Mouse (Mus musculus) stomach, postnatal 0 days (tissue): Measurements from ENCODE around the gene Cnr2. TPM values are rescaled to one million over a fixed set of nuclear protein-coding genes. Genes with fewer than 3 reads are reported as not detected.

Experiments used
- ATAC-seq: fragments of 200-750 bp; cut with Nextera tagmentation; 2 replicates; pipeline ENCODE4 v1.8.0; 2017; ENCODE audit not compliant: low FRiP score, low TSS enrichment
- DNase-seq: peaks from one replicate; pipeline ENCODE4 v3.0.0-alpha.2; 2016; ENCODE audit warnings: low spot score
- H3K27ac ChIP-seq: fragments of 300-500 bp; sonication (generic); replicated peaks from 2 replicates; pipeline ENCODE4 v1.5.1; 2014; ENCODE audit warnings: mild to moderate bottlenecking, control low read depth
- H3K27me3 ChIP-seq: fragments of 300-500 bp; sonication (generic); 2 replicates; pipeline ENCODE4 v1.6.1; 2014; ENCODE audit warnings: low read length; ENCODE audit not compliant: control insufficient read depth, insufficient read depth
- H3K36me3 ChIP-seq: fragments of 300-500 bp; sonication (generic); 2 replicates; pipeline ENCODE4 v1.6.1; 2014; ENCODE audit warnings: low read length, mixed read lengths; ENCODE audit not compliant: control insufficient read depth, insufficient read depth
- H3K4me1 ChIP-seq: fragments of 300-500 bp; sonication (generic); replicated peaks from 2 replicates; pipeline ENCODE4 v1.6.1; 2014; ENCODE audit warnings: antibody characterized with exemption; ENCODE audit not compliant: control insufficient read depth, insufficient read depth
- H3K4me2 ChIP-seq: fragments of 300-500 bp; sonication (generic); replicated peaks from 2 replicates; pipeline ENCODE4 v1.6.1; 2014; ENCODE audit warnings: low read depth, mild to moderate bottlenecking, control low read depth, moderate library complexity
- H3K4me3 ChIP-seq: fragments of 300-500 bp; sonication (generic); 2 replicates; pipeline ENCODE4 v1.5.1; 2014; ENCODE audit warnings: low read depth, low read length, control low read depth
- H3K9ac ChIP-seq: fragments of 300-500 bp; sonication (generic); 2 replicates; pipeline ENCODE4 v1.6.1; 2014; ENCODE audit warnings: mild to moderate bottlenecking, low read length, control low read depth, mixed read lengths
- H3K9me3 ChIP-seq: fragments of 300-500 bp; sonication (generic); 2 replicates; pipeline ENCODE4 v1.6.1; 2016; ENCODE audit warnings: low read length; ENCODE audit not compliant: control insufficient read depth
- CTCF ChIP-seq: IDR thresholded peaks from 2 replicates; pipeline ENCODE4 v1.5.1; 2016; ENCODE audit warnings: antibody characterized with exemption, low read depth, mild to moderate bottlenecking, moderate library complexity
- EP300 ChIP-seq: optimal IDR thresholded peaks from 2 replicates; pipeline ENCODE3; 2016; ENCODE audit warnings: antibody characterized with exemption
- WGBS: fragments of 180-500 bp; shearing (Covaris S2); extraction: QIAGEN DNeasy Blood & Tissue Kit; methylation state at CpG from one replicate; pipeline ENCODE4 v1.1.7; 2014; 5-methylcytosine and 5-hydroxymethylcytosine counted together
- polyA plus RNA-seq: library from polyadenylated mRNA; unstranded; fragments of >200 nt; fragmentation: Nextera tagmentation; extraction: Ambion mirVana; gene quantifications from 2 replicates; pipeline ENCODE4 v1.2.1, GENCODE M21; 2015

Cnr2 gene
- polyA plus RNA-seq, 1 experiment from 2014 or later, result 0.11 TPM

DNA sequence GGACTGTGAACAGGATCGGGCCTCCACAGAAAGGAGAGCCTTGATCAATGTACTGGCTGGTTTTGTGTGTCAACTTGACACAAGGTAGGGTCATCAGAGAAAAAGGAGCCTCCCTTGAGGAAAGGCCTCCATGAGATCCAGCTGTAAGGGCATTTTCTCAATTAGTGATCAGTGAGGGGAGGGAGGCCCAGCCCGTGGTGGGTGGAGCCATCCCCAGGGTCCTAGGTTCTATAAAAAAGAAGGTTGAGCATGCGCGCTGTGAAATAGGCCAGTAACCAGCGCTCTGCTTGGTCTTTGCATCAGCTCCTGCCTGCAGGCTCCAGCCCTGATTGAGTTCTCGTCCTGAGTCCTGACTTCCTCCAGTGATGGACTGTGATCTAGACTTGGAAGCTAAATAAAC is 10.7 kb upstream of the Cnr2 start:
- DNase-seq (no peak), ATAC-seq (no peak)
- no peaks in the 10 kb centered on the region for H3K4me1 ChIP-seq
- H3K4me2 ChIP-seq, result no peak overlapping the region
- no peak for TF ChIP-seq EP300
- no peak for TF ChIP-seq CTCF
- no peak overlapping the region for H3K9ac ChIP-seq
- H3K27me3 ChIP-seq, result no peaks in the 10 kb centered on the region
- no peak overlapping the region for H3K4me3 ChIP-seq
- no peak overlapping the region for H3K27ac ChIP-seq
- 74% methylated on average over 6 of the region's 6 CpGs for WGBS
- H3K36me3 ChIP-seq, result no peaks in the 10 kb centered on the region
- no peaks in the 10 kb centered on the region for H3K9me3 ChIP-seq

DNA sequence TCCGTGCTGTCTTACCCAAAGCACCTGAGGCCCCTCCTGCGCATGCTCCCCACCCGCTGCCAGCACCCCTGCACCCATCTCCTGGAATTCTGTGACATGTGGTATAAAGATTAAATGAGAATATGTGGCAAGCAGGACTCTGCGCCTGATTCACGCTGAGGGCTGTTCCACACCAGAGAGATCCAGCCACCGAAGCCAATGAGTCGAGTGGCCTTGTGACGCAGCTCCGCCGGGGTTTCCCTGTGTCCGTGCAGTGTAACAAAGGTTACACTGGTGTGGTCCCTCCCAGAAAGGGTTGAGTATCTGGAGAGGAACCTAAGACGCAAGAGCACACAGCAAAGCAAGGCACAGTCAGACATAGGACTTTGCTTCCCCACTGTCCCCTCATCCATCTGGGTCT is 9.5 kb upstream of the Cnr2 start:
- H3K27me3 ChIP-seq, result no peaks in the 10 kb centered on the region
- H3K36me3 ChIP-seq, result no peaks in the 10 kb centered on the region
- ATAC-seq, result peak; percentile 66
- TF ChIP-seq EP300, result no peak
- TF ChIP-seq CTCF, result no peak
- H3K9me3 ChIP-seq, result no peaks in the 10 kb centered on the region
- 87% methylated on average over 12 of the region's 12 CpGs for WGBS
- no peak overlapping the region for H3K4me3 ChIP-seq
- H3K27ac ChIP-seq, result no peak overlapping the region
- no peak overlapping the region for H3K9ac ChIP-seq
- no peak overlapping the region for H3K4me2 ChIP-seq
- no peak for DNase-seq
- H3K4me1 ChIP-seq, result no peaks in the 10 kb centered on the region

DNA sequence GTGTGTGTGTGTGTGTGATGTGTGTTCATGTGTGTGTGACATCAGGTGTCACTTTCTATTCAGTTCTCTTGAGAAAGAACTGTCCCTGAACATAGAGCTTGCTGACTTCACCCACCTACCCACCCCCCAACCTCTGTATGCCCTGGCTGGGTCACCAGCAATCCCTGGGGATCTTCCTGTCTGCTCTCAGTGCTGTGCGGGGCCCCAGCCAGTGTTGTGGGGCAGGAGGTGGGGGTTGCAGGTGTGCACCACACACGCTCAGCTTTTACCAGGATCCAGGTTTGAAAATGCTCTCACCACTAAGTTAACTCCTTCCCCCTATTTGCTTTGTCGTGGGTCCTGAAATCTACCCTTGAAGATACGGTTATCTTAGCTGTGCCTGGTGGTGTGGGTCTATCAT is 9.0 kb upstream of the Cnr2 start:
- H3K4me3 ChIP-seq, result no peak overlapping the region
- H3K4me2 ChIP-seq, result no peak overlapping the region
- H3K9me3 ChIP-seq, result no peaks in the 10 kb centered on the region
- 80% methylated on average over 4 of the region's 4 CpGs for WGBS
- no peaks in the 10 kb centered on the region for H3K36me3 ChIP-seq
- H3K4me1 ChIP-seq, result no peaks in the 10 kb centered on the region
- TF ChIP-seq CTCF, result no peak
- TF ChIP-seq EP300, result no peak
- no peak for ATAC-seq
- no peak overlapping the region for H3K27ac ChIP-seq
- no peak overlapping the region for H3K9ac ChIP-seq
- no peaks in the 10 kb centered on the region for H3K27me3 ChIP-seq
- DNase-seq, result no peak

DNA sequence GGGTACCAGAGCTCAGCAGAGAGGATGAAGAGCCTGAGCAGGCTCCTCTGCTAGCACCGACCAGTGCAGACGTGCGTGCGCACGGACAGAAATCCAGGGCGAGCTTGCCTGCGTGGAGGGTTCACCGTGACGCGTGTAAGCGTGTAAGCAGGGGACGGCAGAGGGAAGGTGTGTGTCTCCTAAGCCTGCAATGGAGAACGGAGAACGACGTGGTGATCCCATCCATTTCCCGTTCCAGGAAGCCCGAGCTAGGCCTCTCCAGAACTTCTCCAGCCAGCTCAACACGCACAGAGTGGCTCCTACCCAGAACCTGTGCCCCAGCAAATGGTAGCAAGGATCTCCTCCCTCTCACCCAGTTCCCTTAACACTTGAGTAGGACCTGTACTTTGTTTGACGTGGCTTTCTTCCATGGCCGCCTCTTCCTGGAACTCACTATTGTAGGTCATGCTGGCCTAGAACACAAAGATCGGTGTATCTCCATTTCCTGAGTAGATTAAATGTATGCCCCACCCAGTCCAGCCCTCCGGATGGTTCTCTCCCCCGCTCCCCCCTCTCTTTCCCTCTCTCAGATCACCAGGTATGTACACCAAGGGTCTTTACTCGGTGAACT is 6.6 kb upstream of the Cnr2 start:
- TF ChIP-seq EP300 (no peak), CTCF (no peak)
- Histone ChIP-seq H3K4me2 (no peak overlapping the region), H3K36me3 (no peaks in the 10 kb centered on the region), H3K27ac (peak overlapping the region; percentile 56), H3K9ac (no peak overlapping the region), H3K4me1 (no peaks in the 10 kb centered on the region), H3K27me3 (no peaks in the 10 kb centered on the region), H3K9me3 (no peaks in the 10 kb centered on the region), H3K4me3 (no peak overlapping the region)
- ATAC-seq (peak; percentile 70), DNase-seq (peak; percentile 54)
- WGBS, result 85% methylated on average over 24 of the region's 24 CpGs

DNA sequence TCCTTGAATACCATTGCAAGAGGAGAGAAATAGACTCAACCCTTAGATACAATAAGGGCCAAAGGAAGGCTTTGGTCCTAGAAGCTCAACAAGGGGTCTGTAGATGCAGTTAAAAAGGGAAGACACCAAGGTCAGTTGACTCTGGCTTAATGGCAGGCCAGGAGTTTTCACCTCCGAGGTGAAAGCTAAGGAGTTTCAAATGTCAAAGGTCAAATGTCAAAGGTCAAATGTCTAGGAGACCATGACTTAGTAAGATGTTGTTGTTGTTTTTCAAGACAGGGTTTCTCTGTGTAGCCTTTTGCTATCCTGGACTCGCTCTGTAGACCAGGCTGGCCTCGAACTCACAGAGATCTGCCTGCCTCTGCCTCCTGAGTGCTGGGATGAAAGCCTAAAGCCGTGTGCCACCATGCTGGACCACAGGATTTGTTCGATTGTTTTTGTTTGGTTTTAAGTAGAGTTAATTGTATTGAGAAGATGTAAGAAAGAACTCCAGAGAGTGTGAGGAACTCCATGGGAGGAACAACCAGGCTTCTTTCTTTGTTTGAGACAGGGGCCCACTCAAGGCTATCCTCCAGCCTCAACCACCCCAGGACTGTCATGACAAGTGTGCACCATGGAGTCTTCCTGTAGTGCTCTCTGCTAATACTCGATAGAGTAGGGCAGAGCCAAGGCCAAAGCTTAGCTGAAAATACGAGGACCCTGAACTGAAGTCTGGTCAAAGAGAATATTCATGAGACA is 5.9 kb upstream of the Cnr2 start:
- TF ChIP-seq CTCF (no peak), EP300 (no peak)
- H3K4me1 ChIP-seq, result no peaks in the 10 kb centered on the region
- no peak overlapping the region for H3K4me3 ChIP-seq
- DNase-seq (peak; percentile 12), ATAC-seq (no peak)
- 75% methylated on average over 7 of the region's 7 CpGs for WGBS
- H3K27me3 ChIP-seq, result no peaks in the 10 kb centered on the region
- no peaks in the 10 kb centered on the region for H3K9me3 ChIP-seq
- no peak overlapping the region for H3K4me2 ChIP-seq
- peak overlapping the region; percentile 53; the same call in 1 of the 2 replicates for H3K27ac ChIP-seq
- no peak overlapping the region for H3K9ac ChIP-seq
- no peaks in the 10 kb centered on the region for H3K36me3 ChIP-seq

DNA sequence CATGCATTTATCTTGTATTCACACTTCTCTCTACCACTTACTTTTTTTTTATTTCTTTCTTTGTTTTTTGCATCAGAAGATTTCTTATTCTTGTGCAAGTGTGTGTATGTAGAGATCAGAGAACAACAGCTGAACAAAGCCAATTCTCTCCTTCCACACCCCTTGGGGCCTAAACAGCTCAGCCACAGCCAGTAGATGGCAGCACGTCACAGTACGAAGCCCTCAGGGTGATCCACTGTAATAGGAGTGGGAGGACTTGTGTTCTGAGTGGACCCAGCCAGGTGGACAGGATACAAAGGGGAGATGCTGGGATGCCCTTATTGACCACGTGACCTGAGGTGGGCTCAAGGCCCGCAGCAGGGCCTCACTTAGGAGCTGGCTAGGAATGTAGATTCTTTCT is 5.3 kb upstream of the Cnr2 start:
- ATAC-seq (peak; percentile 86), DNase-seq (peak; percentile 86)
- TF ChIP-seq EP300 (no peak), CTCF (peak; percentile 95)
- WGBS, result 4% methylated on average over 4 of the region's 4 CpGs
- H3K4me2 ChIP-seq, result no peak overlapping the region
- no peak overlapping the region for H3K27ac ChIP-seq
- H3K4me3 ChIP-seq, result no peak overlapping the region
- H3K9ac ChIP-seq, result no peak overlapping the region
- no peaks in the 10 kb centered on the region for H3K4me1 ChIP-seq
- no peaks in the 10 kb centered on the region for H3K27me3 ChIP-seq
- no peaks in the 10 kb centered on the region for H3K9me3 ChIP-seq
- no peaks in the 10 kb centered on the region for H3K36me3 ChIP-seq
